Mouse (Mus musculus) midbrain, embryonic 11.5 days (tissue): ENCODE results near the gene Cpne4. TPM values are rescaled to one million over a fixed set of nuclear protein-coding genes. Genes with fewer than 3 reads are reported as not detected.

ENCODE experiments used
- microRNA-seq: library from miRNA; unstranded; fragments of <30 nt; microRNA quantifications from one replicate; pipeline ENCODE4, GENCODE M21; 2017
- polyA plus RNA-seq: library from polyadenylated mRNA; unstranded; fragments of >200 nt; fragmentation: Nextera tagmentation; extraction: Ambion mirVana; gene quantifications from 2 replicates; pipeline ENCODE4 v1.2.1, GENCODE M21; 2014

Cpne4 gene
- polyA plus RNA-seq, 1 experiment from 2014 or later: 2.1 TPM

Small RNA genes lying within 50 kb of the gene (microRNA-seq; reads per million reads assigned to microRNA genes)
- not detected for gene Gm23391

Other genes starting within 250 kb of the Cpne4 start
- gene Acpp, start 209.5 kb upstream of the Cpne4 start, polyA plus RNA-seq: 0.11 TPM in 1 of 2 replicates, not detected in the other